Mouse (Mus musculus): ENCODE measurements around the gene Spock1. TPM values are rescaled to one million over a fixed set of nuclear protein-coding genes. Genes with fewer than 3 reads are reported as not detected.

Gene Spock1
- total and polyA plus RNA-seq, 2 experiments = not detected

- no peak for TF ChIP-seq POLR2A (IDR thresholded peaks at IDR 0.05; ENCODE audit: extremely low read depth, insufficient read depth, low read length)
- no peak for TF ChIP-seq CTCF (IDR thresholded peaks at IDR 0.05; ENCODE audit: low read depth, low read length)
- H3K4me1 ChIP-seq (ENCODE audit: control insufficient read depth, insufficient read depth, low read length) = no peaks in the 10 kb centered on the region
- no peak for DNase-seq (ENCODE audit: extremely low read depth, low read depth, low spot score)
- H3K79me2 ChIP-seq (ENCODE audit: control insufficient read depth, insufficient read depth, low read length) = no peaks in the 10 kb centered on the region
- H3K4me3 ChIP-seq (ENCODE audit: insufficient read depth, low read depth, low read length) = no peak overlapping the region
- no peak overlapping the region for H3K9ac ChIP-seq (ENCODE audit: low read depth, low read length)
- WGBS = 79% methylated on average over 2 of the region's 2 CpGs
- no peak overlapping the region for H3K27ac ChIP-seq (replicated peaks; ENCODE audit: insufficient read depth, low read depth, low read length)
- no peaks in the 10 kb centered on the region for H3K27me3 ChIP-seq (ENCODE audit: control insufficient read depth, insufficient read depth, low read length)
- no peaks in the 10 kb centered on the region for H3K36me3 ChIP-seq (ENCODE audit: control insufficient read depth, insufficient read depth, low read length)
Measured at GRCm38 (mm10) chr13:57648784-57649183, 259.3 kb downstream of the Spock1 start.

GRCm38 (mm10) chr13:57647456-57647855 lies 260.7 kb downstream of the Spock1 start:
- no peak overlapping the region for H3K27ac ChIP-seq (replicated peaks; ENCODE audit: insufficient read depth, low read depth, low read length)
- H3K27me3 ChIP-seq (ENCODE audit: control insufficient read depth, insufficient read depth, low read length) = no peaks in the 10 kb centered on the region
- H3K4me1 ChIP-seq (ENCODE audit: control insufficient read depth, insufficient read depth, low read length) = no peaks in the 10 kb centered on the region
- no peak for DNase-seq (ENCODE audit: extremely low read depth, low read depth, low spot score)
- H3K4me3 ChIP-seq (ENCODE audit: insufficient read depth, low read depth, low read length) = no peak overlapping the region
- no peak overlapping the region for H3K9ac ChIP-seq (ENCODE audit: low read depth, low read length)
- H3K79me2 ChIP-seq (ENCODE audit: control insufficient read depth, insufficient read depth, low read length) = no peaks in the 10 kb centered on the region
- WGBS = 57% methylated on average over 4 of the region's 4 CpGs
- TF ChIP-seq CTCF (IDR thresholded peaks at IDR 0.05; ENCODE audit: low read depth, low read length) (no peak), POLR2A (IDR thresholded peaks at IDR 0.05; ENCODE audit: extremely low read depth, insufficient read depth, low read length) (no peak)
- H3K36me3 ChIP-seq (ENCODE audit: control insufficient read depth, insufficient read depth, low read length) = no peaks in the 10 kb centered on the region

- Histone ChIP-seq H3K79me2 (ENCODE audit: control insufficient read depth, insufficient read depth, low read length) (no peaks in the 10 kb centered on the region), H3K4me1 (ENCODE audit: control insufficient read depth, insufficient read depth, low read length) (no peaks in the 10 kb centered on the region), H3K27ac (replicated peaks; ENCODE audit: insufficient read depth, low read depth, low read length) (no peak overlapping the region), H3K4me3 (ENCODE audit: insufficient read depth, low read depth, low read length) (no peak overlapping the region), H3K9ac (ENCODE audit: low read depth, low read length) (no peak overlapping the region), H3K27me3 (ENCODE audit: control insufficient read depth, insufficient read depth, low read length) (no peaks in the 10 kb centered on the region), H3K36me3 (ENCODE audit: control insufficient read depth, insufficient read depth, low read length) (no peaks in the 10 kb centered on the region)
- no peak for DNase-seq (ENCODE audit: extremely low read depth, low read depth, low spot score)
- TF ChIP-seq POLR2A (IDR thresholded peaks at IDR 0.05; ENCODE audit: extremely low read depth, insufficient read depth, low read length) (no peak), CTCF (IDR thresholded peaks at IDR 0.05; ENCODE audit: low read depth, low read length) (no peak)
- WGBS = 82% methylated on average over 12 of the region's 12 CpGs
Measured at GRCm38 (mm10) chr13:57643036-57643435, 265.1 kb downstream of the Spock1 start.

DNA sequence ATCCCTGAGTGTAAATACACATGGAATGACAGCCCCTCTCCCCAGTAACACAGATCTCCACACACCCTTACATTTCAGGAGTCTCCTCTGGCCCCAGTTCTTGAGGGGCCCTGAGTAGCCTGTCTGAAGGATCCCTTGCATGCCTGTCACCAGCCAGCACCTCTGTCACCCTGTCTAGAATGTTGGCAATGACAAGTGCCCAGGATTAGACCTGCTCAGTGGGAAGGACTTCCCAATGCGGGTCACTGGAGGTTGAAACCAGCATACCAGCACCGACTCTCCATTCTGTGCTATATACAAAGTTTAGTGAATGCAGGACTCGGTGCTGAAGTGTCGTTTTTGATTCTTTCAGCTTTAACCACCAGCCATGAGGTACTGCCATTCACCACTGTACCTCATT lies 266.5 kb downstream of the Spock1 start:
- Histone ChIP-seq H3K27ac (replicated peaks; ENCODE audit: insufficient read depth, low read depth, low read length) (no peak overlapping the region), H3K36me3 (ENCODE audit: control insufficient read depth, insufficient read depth, low read length) (no peaks in the 10 kb centered on the region), H3K9ac (ENCODE audit: low read depth, low read length) (no peak overlapping the region), H3K4me1 (ENCODE audit: control insufficient read depth, insufficient read depth, low read length) (no peaks in the 10 kb centered on the region), H3K27me3 (ENCODE audit: control insufficient read depth, insufficient read depth, low read length) (no peaks in the 10 kb centered on the region), H3K4me3 (ENCODE audit: insufficient read depth, low read depth, low read length) (no peak overlapping the region), H3K79me2 (ENCODE audit: control insufficient read depth, insufficient read depth, low read length) (no peaks in the 10 kb centered on the region)
- WGBS = 79% methylated on average over 4 of the region's 4 CpGs
- TF ChIP-seq POLR2A (IDR thresholded peaks at IDR 0.05; ENCODE audit: extremely low read depth, insufficient read depth, low read length) (no peak), CTCF (IDR thresholded peaks at IDR 0.05; ENCODE audit: low read depth, low read length) (no peak)
- no peak for DNase-seq (ENCODE audit: extremely low read depth, low read depth, low spot score)

DNA sequence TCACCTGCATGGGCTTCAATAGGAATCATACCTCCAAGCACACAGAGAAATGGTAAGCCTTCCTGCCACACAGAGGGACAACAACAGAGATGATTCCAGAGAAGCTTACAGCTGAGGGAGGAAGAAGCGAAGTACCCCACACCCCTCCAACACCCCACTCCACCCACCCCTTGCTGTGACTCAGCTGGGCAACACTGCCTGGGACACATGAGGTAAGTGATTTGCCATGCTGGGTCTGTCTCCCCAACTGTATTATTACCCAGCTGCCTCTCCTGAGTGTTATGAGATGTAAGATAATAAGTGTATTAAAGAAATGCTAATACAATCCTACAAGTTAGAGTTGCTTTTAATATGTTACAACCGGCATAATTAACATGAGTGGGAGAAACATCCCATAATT lies 267.2 kb downstream of the Spock1 start:
- 76% methylated on average over 2 of the region's 2 CpGs for WGBS
- Histone ChIP-seq H3K4me1 (ENCODE audit: control insufficient read depth, insufficient read depth, low read length) (no peaks in the 10 kb centered on the region), H3K4me3 (ENCODE audit: insufficient read depth, low read depth, low read length) (no peak overlapping the region), H3K36me3 (ENCODE audit: control insufficient read depth, insufficient read depth, low read length) (no peaks in the 10 kb centered on the region), H3K9ac (ENCODE audit: low read depth, low read length) (no peak overlapping the region), H3K27me3 (ENCODE audit: control insufficient read depth, insufficient read depth, low read length) (no peaks in the 10 kb centered on the region), H3K27ac (replicated peaks; ENCODE audit: insufficient read depth, low read depth, low read length) (no peak overlapping the region), H3K79me2 (ENCODE audit: control insufficient read depth, insufficient read depth, low read length) (no peaks in the 10 kb centered on the region)
- no peak for DNase-seq (ENCODE audit: extremely low read depth, low read depth, low spot score)
- TF ChIP-seq POLR2A (IDR thresholded peaks at IDR 0.05; ENCODE audit: extremely low read depth, insufficient read depth, low read length) (no peak), CTCF (IDR thresholded peaks at IDR 0.05; ENCODE audit: low read depth, low read length) (no peak)

GRCm38 (mm10) chr13:57638820-57639219 lies 269.3 kb downstream of the Spock1 start:
- TF ChIP-seq POLR2A (IDR thresholded peaks at IDR 0.05; ENCODE audit: extremely low read depth, insufficient read depth, low read length) = no peak
- no peak for TF ChIP-seq CTCF (IDR thresholded peaks at IDR 0.05; ENCODE audit: low read depth, low read length)

More at GRCm38 (mm10) chr13:57638820-57639219, 269.3 kb downstream of the Spock1 start:
- Histone ChIP-seq H3K27me3 (ENCODE audit: control insufficient read depth, insufficient read depth, low read length) (no peaks in the 10 kb centered on the region), H3K4me1 (ENCODE audit: control insufficient read depth, insufficient read depth, low read length) (no peaks in the 10 kb centered on the region), H3K4me3 (ENCODE audit: insufficient read depth, low read depth, low read length) (no peak overlapping the region), H3K9ac (ENCODE audit: low read depth, low read length) (no peak overlapping the region), H3K27ac (replicated peaks; ENCODE audit: insufficient read depth, low read depth, low read length) (no peak overlapping the region), H3K79me2 (ENCODE audit: control insufficient read depth, insufficient read depth, low read length) (no peaks in the 10 kb centered on the region), H3K36me3 (ENCODE audit: control insufficient read depth, insufficient read depth, low read length) (no peaks in the 10 kb centered on the region)
- DNase-seq (ENCODE audit: extremely low read depth, low read depth, low spot score) = no peak
- WGBS = 73% methylated on average over 5 of the region's 5 CpGs

Measured in liver, adult 2 months (tissue).